Mouse (Mus musculus): ENCODE measurements around the gene Tbcc. TPM values are rescaled to one million over a fixed set of nuclear protein-coding genes. Genes with fewer than 3 reads are reported as not detected.

The Tbcc gene
- total RNA-seq, 2 experiments from 2014 or later: 15.9 to 16.6 TPM

Other genes with a start within 250 kb of the Tbcc start
- gene Klc4, start 244.7 kb upstream of the Tbcc start, total RNA-seq (2021): 10 to 100 TPM; 24.5 to 29.1 TPM
- 100 to 1,000 TPM; 130 to 134 TPM for gene Mrpl2, start 244.5 kb upstream of the Tbcc start, total RNA-seq (2021)
- gene Cul7, start 240.3 kb upstream of the Tbcc start, total RNA-seq (2021): 10 to 100 TPM; 20.7 to 23.8 TPM
- gene Rrp36, start 216.3 kb upstream of the Tbcc start, total RNA-seq (2021): 10 to 100 TPM in 1 of 2 experiments, 1 to 10 TPM in 1; 9.5 to 10.7 TPM
- 10 to 100 TPM; 48.0 to 49.3 TPM for gene Mea1, start 211.9 kb upstream of the Tbcc start, total RNA-seq (2021)
- 10 to 100 TPM; 85.5 to 87.7 TPM for gene Klhdc3, start 209.8 kb upstream of the Tbcc start, total RNA-seq (2021)
- gene Ppp2r5d, start 185.6 kb upstream of the Tbcc start, total RNA-seq (2021): 10 to 100 TPM; 33.2 TPM
- 10 to 100 TPM; 31.8 to 32.3 TPM for gene Pex6, start 179.2 kb upstream of the Tbcc start, total RNA-seq (2021)
- gene Gnmt, start 161.5 kb upstream of the Tbcc start, total RNA-seq (2021): 1 to 10 TPM; 1.8 to 3.1 TPM
- gene Cnpy3, start 138.5 kb upstream of the Tbcc start, total RNA-seq (2021): 10 to 100 TPM; 18.4 to 19.2 TPM
- not detected for gene Ptcra, start 127.0 kb upstream of the Tbcc start, total RNA-seq (2021)
- 10 to 100 TPM; 25.4 to 27.6 TPM for gene 2310039H08Rik, start 118.0 kb upstream of the Tbcc start, total RNA-seq (2021)
- gene Rpl7l1, start 108.0 kb upstream of the Tbcc start, total RNA-seq (2021): 10 to 100 TPM; 54.2 to 55.4 TPM
- gene Bicral, start 32.2 kb upstream of the Tbcc start, total RNA-seq (2021): 10 to 100 TPM; 14.9 to 15.3 TPM
- gene Prph2, start 19.8 kb downstream of the Tbcc start, total RNA-seq (2021): not detected
- gene Ubr2, start 119.9 kb downstream of the Tbcc start, total RNA-seq (2021): 10 to 100 TPM; 84.2 to 89.3 TPM